Mouse (Mus musculus) cerebellum, adult 11-12 months (tissue): ENCODE results near the gene Fndc3a.

Source experiments
- DNase-seq: peaks from one replicate; pipeline ENCODE4 v3.0.0; 2022

The Fndc3a gene

DNA sequence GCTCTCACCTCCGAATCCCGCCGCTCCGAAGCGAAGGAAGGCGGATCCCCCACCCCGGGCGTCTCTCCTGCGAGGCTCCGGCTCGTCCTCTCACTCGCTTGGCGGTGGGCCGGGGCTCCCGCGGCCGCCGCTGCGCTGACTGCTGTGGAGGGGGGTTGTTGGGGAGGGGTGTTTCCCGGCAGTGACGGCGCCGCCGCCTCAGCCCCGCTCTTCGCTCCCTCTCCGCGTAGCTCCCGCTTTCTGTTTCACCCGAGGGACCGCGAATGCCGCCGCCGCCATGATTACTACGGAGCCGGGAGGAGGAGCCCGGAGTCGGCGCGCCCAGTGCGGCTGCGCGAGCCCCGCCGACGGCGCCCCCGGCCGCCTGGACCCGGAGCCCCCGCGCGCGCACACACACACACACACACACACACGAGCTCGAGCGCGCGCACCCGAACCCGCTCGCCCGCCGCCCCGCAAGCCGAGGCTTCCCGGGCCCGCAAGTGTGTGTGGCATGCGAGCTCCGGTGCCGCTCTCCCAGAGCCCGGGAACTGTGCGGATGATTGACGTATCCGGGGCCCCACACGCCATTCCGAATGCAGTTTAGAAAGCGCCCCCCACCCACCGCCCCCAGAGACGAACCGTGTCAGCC lies at the start of gene Fndc3a:
TSS of gene Fndc3a (minus strand) at position 294 of the 631 bp plus-strand sequence.
- peak; percentile 77 for DNase-seq

DNA sequence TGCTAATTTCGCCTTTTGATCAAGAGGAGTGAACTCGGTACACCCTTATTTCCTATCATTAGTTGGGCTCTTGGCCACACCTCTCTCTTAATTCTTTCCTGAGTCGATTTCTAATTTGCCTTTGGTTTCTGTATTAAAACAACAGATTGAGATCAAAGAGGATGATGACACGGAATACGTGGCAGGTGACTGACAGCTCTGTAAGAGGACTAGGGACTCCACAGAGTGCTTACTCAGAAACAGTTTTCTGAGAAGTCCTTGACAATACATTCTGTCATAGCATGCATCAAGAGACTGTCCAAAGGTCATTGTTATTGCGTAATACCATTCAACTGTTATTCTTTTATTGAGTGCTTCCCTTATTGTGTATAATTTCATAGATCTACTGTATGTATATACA lies 43.1 kb upstream of the Fndc3a start:
- no peak for DNase-seq

DNA sequence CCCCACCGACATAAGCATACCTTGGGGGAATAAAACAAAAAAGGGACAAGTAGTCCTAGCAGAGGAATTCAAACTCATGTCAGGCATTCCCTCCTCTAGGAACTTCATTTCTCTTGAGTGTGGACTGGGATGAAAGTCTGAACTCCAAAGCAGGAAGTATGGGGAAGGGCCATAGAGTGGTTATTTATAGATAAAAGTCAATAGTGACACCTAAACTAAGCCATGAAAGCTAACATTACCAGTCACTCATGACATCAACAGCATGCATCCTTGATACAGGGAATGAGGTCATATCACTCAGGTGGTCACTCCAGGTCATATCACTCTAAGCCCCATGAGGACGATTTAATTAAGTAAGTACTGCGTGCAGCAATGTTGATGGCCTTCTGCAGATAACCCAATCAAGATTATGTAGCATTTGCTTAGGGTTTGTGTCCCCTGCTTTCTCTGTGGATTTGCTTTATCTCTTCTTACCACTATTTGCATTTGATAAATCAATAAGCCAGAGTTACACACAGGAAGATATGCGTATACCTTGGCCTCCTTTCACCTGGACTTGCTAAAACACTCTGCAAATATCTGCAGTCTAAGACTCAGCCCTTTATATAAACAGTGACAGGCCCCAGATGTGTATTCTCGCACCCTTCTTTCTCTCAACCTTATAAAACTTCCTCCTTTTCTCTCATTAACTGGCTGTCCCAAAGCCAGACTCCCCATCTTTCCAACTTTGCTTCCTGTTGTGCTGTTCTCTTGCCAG lies 40.8 kb upstream of the Fndc3a start:
- DNase-seq = no peak

DNA sequence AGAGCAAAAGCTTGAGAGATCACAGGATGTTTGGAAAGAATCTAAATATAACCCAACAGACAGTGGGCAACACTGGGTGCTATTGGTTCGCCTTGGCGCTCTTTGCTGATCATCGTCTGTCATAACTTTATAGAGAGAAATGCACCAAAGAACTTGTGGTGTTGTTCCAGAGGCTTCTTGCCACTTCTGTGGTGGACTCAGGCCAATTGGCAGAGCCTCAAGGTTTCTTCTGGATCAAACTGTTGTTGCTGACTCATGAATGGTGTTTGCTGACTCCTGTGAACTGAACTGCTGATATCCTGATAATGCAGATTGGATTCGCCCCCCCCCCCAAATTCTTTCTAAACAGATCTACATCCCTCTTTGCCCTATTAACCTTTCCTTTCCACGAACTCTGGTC lies 38.5 kb upstream of the Fndc3a start:
- no peak for DNase-seq

DNA sequence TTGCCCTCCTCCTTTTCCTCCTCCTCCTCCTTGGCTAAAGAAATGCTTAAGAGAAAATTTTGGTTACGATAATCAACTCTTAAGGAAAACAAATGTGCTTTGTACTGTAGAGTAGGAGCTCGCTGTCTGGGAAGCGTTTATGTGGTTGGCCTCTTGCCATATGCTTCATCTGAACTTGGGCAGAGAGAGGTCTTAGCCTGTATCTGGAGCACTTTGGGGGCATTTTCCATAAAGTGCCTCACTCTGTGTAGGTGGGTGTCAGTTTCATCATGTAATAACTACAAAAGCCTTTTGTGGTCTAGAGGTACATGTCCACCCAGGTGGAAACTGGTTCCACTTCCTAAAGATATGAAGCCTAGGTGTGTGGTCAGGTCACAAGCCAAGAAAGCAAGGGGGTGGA lies 31.9 kb upstream of the Fndc3a start:
- DNase-seq = no peak

DNA sequence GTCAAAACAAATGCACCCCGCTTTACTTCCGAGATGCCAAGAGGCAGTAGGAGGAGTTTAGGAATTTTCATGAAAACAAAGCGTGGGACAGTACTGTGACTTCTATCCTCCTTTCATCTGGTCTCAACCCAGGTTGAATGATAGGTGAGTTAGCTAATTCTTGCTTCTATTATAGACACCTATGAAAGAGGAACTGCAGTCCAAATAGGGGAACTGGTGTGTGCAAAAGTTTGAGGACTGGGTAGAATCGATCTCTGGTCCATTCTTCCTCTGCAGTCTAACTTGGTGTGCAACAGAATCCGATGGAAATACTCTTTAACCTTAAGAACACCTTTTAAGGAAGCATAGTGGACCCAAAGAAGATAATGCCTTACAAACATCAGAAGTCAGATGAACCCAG lies 30.5 kb upstream of the Fndc3a start:
- no peak for DNase-seq

DNA sequence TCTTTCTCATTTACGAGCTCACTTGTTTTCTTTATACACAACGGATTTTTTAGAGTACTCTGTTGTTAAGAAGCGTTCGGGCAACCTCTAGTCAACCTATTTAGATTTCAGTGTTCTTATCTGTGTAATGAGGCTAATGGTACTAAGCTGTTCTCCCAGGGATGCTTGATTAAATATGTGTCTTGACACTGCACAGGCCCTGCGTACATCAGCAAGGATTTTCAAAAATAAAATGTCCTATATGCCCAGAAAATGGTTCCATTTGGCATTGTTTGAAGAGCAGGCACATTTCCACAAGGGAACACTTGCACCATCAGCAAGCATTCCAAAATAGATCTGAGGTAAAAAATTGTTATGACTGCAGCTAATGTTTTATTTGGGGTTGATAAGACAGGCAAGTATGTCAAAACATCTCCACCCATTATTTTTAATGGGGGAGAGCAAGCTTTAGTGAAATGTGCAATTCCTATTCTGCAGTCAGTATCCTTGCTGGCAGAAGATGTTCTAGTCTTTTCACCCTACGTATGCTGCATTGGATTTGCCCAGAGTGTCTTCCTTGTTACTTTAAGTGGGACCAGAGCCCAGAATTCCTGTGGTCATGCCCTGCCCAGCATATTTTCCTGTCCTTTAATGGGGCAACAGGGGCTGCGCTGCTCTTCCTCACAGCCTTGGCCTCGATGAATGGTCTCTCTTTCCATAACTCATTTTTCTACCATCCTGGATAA lies 29.8 kb upstream of the Fndc3a start:
- DNase-seq = no peak

DNA sequence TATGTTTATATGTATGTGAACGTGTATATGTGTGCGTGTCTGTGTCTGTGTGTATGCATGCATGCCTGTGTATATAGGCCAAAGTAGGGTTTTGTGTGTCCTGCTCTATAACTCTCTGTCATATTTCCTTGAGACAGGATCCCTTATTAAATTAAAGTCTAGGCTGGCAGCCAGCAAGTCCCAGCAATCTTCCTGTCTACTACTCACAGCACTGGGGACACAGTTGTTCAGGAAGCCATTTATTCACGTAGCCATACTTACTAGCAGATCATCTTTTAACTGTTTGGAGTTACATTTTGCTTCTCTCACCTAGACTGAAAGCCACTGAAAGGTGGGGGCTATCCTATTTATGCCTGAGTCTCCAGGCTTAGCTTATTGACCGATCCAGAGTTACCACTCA lies 29.0 kb upstream of the Fndc3a start:
- no peak for DNase-seq

DNA sequence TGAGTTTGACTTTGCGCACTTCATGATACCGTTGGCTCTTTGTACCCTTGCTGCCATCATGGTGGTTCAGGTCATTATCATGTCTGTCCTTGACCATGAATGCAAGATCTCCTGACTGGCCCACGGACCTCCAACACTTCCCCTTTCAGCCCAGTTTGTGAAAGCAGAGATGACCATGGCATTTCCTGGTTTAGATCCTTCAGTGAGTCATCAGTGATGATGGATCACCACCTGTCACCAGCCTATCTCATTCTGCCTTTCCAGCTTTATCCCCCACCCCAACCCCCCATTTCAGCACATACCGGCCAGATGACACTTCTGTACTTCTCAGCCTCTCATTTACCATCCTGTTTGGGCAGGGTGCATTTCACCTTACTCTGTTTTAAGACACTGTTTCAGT lies 28.4 kb upstream of the Fndc3a start:
- DNase-seq = no peak

DNA sequence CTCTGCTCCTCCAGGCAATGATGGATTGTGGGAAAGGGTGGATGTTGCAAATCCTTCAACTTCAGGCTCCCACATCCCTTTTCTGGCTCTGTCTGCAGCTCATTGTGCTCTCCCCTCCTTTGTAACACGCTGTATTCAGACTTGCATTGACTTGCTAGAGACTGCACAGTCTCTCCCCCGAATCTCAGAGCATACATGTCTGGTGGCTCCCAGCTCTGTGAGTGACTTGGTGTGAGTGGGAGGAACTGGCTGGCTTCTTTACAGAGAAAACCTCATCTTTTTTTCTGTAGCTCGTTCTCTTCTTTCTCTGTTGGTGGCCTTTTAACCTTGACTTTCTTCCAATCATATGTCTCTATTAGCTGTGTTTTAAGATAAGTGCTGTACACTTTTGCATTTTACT lies 16.1 kb upstream of the Fndc3a start:
- DNase-seq = no peak

DNA sequence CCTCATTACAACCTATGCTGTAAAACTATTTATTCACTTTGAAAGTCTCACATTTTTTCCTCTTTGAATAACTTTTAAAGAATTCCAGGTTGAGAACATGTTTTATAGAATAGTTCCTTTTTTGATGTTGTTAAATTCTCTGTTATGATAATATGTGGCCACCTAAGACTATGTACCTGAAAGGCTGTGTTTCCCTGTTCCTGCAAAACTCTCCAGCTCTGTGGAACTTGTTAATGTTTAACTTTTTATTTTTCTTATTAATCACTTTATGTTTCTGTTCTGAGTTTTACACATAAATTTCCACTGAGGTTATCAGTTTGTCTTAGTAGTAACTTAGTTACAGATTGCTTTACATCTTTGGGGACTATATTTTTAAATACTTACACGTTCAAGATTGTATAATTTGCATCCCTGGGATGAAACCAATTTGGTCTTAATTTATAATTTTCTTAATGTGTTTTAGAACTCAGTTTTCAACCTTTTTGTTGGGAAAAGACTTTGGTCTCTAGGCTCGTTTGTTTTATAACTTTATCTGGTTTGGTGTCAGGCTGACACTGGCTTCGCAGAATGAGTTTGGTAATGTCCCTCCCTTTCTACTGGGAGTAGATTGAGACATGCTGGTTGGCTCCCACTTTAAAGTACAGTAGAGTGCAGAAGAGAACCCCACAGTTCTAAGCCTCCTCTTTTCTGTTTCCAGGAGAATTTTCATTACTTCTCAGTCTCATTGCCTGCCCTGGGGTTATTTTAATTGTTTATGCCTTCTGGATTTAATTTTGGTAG lies 12.7 kb upstream of the Fndc3a start:
- no peak for DNase-seq

DNA sequence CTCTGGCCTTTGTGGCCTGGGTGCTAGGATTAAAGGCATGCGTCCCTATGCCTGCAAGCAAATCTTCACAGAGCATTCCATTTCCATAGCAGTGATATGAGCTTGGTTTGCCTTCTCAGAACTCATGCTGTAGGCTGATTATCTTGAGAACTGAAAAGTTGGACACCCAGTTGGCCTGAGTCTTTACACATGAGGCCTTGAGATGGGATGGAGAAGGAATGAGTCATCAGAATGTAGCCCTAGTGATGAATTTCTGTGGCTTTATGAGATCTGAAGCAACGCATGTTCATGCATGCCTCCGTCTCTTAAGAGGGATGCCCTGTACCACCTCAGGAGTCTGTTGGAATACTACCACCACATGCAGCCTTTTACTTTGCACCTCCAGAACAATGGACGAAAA lies 6.4 kb upstream of the Fndc3a start:
- DNase-seq = no peak

DNA sequence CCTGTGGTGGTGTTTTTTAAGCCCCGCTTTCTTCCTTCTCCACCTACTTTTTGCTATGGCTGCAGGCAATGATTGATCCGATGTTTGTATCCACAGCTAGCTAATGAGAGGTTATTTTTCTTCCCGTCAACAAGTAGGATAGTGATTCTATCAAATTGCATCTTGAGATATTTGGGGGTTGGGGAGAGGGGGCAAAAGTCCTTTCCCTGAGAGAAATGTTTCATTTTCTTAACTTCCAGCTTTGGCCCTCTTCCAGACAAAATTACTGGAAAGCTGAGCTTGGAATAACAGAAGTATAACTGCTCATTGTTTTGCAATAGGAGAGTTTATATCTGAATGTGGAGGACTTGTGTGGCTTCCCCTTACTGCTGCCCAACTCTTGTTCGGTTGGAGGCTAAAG lies 1.3 kb upstream of the Fndc3a start:
- no peak for DNase-seq

DNA sequence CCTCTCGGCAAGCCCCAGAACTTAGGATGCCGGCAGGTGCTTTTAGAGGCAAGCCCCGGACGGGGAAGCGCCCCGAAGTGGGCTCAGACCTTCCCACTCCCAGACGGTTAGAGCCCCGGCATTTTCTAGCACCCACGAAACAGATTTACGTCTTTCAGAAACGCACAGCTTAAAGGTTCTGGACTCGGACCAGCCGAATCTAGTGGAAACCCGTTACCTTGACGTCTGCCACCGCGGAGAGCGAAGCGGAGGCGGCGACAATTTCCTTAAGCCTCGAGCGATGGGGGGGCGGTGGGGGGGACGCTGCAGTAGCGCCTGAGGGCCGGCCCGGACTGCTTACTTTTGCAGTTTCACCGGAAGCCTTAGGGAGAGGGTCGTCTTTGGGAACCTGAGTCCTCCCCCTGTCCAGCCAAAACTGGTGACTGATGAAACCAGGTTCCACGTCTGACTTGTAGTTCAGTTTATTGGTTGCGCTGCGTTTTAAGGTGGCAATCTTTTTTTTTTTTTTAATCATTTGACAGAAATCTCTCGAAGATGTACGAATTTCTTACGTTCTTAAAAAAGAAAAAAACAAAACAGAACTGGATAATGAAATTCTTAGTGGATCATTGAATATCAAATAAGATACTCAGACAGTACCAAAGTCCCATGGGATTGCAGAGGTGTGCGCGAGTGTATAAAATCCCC lies 681 bp upstream of the Fndc3a start:
- peak; percentile 8 for DNase-seq

DNA sequence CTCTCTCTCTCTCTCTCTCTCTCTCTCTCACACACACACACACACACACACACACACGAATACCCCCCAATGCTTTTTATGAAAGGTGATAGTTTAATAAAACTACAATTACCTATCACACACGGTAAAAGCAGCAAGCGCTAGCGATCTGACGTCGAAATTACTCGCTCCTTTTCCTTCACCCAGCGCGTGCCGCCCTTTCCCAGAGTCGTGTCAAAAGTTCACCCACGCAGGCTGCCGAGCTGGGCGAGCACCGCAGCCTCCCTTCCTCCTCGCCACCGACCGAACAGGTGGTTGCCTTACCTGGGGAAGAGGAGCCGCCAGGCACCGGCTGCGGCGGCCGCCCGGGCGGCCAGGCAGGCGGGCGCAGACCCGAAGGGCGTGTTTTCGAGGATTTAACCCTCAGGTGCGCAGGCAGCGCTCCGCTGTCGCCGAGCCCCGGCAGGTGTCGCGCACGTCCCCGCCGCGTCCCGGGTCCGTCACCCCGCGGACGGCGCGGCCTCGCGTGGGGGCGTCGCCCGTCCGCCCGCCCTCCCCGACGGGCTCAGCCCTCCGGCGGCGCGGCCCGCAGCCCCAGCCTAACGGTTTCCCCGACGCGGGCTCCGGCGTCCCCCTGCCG lies 603 bp downstream of the Fndc3a start:
- DNase-seq = no peak

DNA sequence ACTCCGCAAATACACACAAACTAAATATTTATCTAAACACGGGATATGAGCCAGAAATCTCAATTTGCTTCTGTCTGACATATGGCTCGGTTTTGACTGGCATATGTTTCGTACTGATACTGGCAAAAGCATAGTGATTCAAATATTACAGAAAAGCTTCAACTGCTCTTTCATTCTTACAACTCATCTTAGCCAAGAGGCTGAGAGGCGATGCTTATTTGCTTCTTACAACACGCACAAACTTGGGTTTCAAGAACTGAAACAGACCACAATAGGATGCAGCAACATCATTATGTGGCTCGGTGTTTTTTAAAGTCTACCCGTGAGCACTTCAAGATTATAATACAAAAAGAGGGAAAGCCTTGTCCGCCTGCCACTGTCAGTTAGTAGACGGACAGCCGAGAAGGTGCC lies 1.2 kb downstream of the Fndc3a start:
- peak; percentile 12 for DNase-seq

DNA sequence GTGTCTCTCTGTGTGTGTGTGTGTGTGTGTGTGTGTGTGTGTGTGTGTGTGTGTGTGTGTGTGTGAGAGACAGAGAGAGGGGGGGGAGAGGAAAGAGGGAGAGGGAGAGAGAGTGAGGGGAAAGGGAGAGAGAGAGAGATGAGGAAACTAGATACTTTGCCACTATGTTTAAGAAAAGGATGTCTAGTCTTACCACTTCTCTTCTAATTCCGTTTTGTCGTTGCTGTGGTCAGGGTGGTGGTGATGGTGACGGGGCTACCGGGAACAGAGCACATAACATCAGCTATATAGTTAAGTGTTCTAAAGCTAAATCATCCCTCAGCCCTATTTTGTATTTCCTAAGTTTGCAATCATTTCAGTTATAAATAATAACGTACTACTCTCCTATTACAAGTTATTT lies 9.7 kb downstream of the Fndc3a start:
- DNase-seq = no peak

DNA sequence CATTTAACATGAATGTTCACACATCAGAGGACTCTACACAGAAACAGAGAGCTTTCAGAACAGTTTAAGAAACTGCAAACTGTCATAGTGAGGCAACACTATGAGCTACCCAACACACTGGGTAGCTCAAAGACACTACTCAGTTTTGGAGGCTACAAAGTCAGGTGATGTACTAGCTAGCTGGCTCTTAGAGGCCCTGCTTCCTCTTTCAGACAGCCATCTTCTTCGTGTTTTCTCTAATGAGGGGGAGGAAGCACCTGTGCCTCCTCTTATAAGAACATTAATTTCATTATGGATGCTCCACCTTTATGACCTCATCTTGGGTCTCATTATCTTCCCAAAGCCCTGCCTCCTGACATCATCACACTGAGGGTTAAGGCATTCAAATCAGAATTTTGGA lies 18.4 kb downstream of the Fndc3a start:
- DNase-seq = no peak

DNA sequence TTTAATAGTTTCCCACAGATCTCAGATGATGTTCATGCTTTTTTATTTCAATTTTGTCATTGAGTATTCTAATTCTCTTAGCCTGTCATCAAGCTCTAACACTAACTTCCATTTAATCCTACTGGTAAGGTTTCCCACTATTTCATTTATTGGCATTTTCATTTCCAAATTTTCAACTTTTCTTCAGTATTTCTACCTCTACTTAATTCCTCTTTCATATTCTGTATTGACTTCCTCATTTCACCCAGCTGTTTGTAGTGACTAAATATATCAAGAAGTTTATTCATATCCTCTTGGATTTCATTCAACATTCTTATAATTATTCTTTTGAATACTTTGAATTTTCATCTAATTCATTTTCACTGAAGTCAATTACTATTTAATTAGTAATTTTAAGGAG lies 20.3 kb downstream of the Fndc3a start:
- no peak for DNase-seq

DNA sequence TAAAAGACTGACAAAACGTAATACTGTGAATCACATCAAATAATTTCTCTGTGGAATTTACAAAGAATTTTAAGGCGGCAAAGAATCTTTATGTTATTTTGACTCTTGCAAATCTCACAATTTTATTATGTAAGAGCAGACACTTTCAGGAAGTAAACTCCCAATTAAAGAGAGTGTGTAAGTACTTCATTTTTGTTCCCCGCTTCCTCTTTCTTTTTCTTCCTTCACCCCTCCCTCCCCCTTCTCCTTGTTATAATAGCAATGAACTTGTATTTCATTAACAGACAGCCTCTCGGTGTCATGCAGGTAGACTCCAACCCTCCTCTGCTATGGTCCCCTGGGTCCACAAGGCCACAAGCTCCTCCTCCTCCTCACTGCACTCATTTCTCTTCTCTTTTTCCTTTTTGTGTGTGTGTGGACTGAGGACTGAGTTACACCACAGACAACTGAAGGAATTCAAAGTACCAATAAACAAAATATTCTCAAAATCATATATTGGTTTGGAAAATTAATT lies 24.9 kb downstream of the Fndc3a start:
- no peak for DNase-seq

DNA sequence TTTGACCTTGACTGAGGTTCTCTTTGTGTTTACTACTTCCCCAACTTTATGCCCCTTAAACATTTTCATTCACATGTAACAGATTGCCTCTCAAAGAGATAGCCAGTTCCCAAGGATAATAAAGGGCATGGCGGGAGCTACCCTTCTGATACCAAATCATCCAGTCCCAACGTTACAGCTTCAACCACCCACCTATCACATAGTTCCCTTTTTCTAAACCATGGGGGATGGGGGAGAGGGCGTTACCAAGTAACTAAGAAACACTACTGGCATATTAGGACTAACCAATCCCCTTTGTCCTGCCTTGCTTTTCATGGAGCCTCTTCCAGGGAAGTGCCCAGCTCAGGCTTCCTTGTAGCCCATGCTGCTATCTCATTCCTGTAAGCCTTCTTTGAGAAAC lies 32.6 kb downstream of the Fndc3a start:
- no peak for DNase-seq

DNA sequence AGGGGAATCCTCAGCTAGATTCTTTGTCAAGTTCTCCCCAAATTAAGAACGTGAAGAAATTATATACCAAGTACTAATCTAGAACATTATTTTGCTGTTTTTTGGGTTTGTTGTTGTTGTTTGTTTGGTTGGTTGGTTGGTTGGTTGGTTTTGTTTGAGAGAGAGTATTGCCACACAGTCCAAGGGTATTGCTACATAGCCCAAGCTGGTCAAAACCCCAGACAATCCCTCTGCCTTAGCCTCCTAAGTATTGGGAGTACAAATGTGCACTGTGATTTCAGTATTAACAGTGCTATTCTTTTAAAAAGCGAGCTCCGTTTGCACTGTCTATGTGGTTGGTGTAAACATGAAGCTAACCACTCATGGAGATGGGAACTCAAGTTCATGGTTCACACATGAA lies 37.9 kb downstream of the Fndc3a start:
- no peak for DNase-seq
